In genomic region chr7:101539774-101540173, GRCm38 (mm10) we compare ENCODE assay signal across 26 mouse cellular contexts. TPM values are rescaled to one million over a fixed set of nuclear protein-coding genes. Genes with fewer than 3 reads are reported as not detected.
DNase-seq lines count a peak whose midpoint lies in the region; ATAC-seq and TF ChIP-seq lines count a peak whose summit lies in the region.
"Had no signal": no experiment of that assay in that cellular context is flagged by ENCODE, and none has a peak within 500 bp of the region (broad histone marks: within the 10 kb centered on the region; RNA-seq: fewer than 3 reads in every experiment).

No protein-coding gene starts in this region.

- intact Hi-C loops in heart, postnatal 25 days (cut with DNase I), result loop anchor here (2.0 to 5.0 kb wide), 2 partner anchors 37 to 112 kb away; no protein-coding TSS in a partner anchor

- 35% methylated on average over 9 of the region's 9 CpGs for WGBS in forebrain, postnatal 0 days
- WGBS in forebrain, embryonic 11.5 days, result 47% methylated on average over 9 of the region's 9 CpGs

- no peak overlapping the region for H3K9ac ChIP-seq in forebrain, postnatal 0 days
- no peak overlapping the region for H3K9ac ChIP-seq in forebrain, embryonic 11.5 days (ENCODE audit: low read length)
- H3K9ac ChIP-seq: embryonic facial prominence, embryonic 15.5 days; forebrain, embryonic 12.5 days; hindbrain, embryonic 13.5 days had no signal

- no peak for ATAC-seq in forebrain, postnatal 0 days
- ATAC-seq in forebrain, embryonic 11.5 days (replicated peaks; ENCODE audit: low FRiP score), result no peak
- ATAC-seq: hindbrain, postnatal 0 days had no signal

- TF ChIP-seq CTCF in forebrain, postnatal 0 days (IDR thresholded peaks at IDR 0.05; ENCODE audit: low read depth), result no peak
- TF ChIP-seq CTCF in cortical plate, adult 2 months (IDR thresholded peaks at IDR 0.05; ENCODE audit: extremely low read depth, insufficient read depth, low read length), result no peak

- no peak overlapping the region for H3K4me3 ChIP-seq in forebrain, postnatal 0 days (ENCODE audit: low read depth, low read length)
- H3K4me3 ChIP-seq in forebrain, embryonic 11.5 days (ENCODE audit: low read depth, low read length), result no peak overlapping the region
- no peak overlapping the region for H3K4me3 ChIP-seq in cortical plate, adult 2 months (ENCODE audit: insufficient read depth, low read length)
- H3K4me3 ChIP-seq: embryonic facial prominence, embryonic 15.5 days; erythroblast, embryonic 14.5 days; forebrain, embryonic 12.5 days; heart, embryonic 10.5 days; hindbrain, embryonic 13.5 days had no signal

- H3K9me3 ChIP-seq in forebrain, postnatal 0 days (ENCODE audit: low read length), result no peaks in the 10 kb centered on the region
- no peaks in the 10 kb centered on the region for H3K9me3 ChIP-seq in forebrain, embryonic 11.5 days (ENCODE audit: control insufficient read depth, low read length)
- H3K9me3 ChIP-seq: embryonic facial prominence, embryonic 15.5 days; forebrain, embryonic 12.5 days; heart, embryonic 10.5 days; hindbrain, embryonic 13.5 days had no signal

- H3K4me2 ChIP-seq in forebrain, postnatal 0 days (ENCODE audit: low read depth), result no peak overlapping the region
- no peak overlapping the region for H3K4me2 ChIP-seq in forebrain, embryonic 11.5 days (ENCODE audit: low read depth, low read length, severe bottlenecking)
- H3K4me2 ChIP-seq: embryonic facial prominence, embryonic 15.5 days; forebrain, embryonic 12.5 days; hindbrain, embryonic 13.5 days had no signal

- no peaks in the 10 kb centered on the region for H3K27me3 ChIP-seq in forebrain, postnatal 0 days (ENCODE audit: insufficient read depth, low read length)
- H3K27me3 ChIP-seq in forebrain, embryonic 11.5 days (ENCODE audit: control insufficient read depth, insufficient read depth, low read length), result no peaks in the 10 kb centered on the region
- H3K27me3 ChIP-seq: embryonic facial prominence, embryonic 15.5 days had no signal

- peaks cover 9% of the 10 kb centered on the region for H3K4me1 ChIP-seq in forebrain, postnatal 0 days (ENCODE audit: insufficient read depth)
- no peaks in the 10 kb centered on the region for H3K4me1 ChIP-seq in forebrain, embryonic 11.5 days (replicated peaks; ENCODE audit: control insufficient read depth, insufficient read depth, low read length)
- peaks cover 5% of the 10 kb centered on the region; the same call in 1 of the 2 replicates for H3K4me1 ChIP-seq in cortical plate, adult 2 months (ENCODE audit: control insufficient read depth, insufficient read depth, low read length)
- H3K4me1 ChIP-seq: heart, embryonic 10.5 days had no signal

- H3K36me3 ChIP-seq in forebrain, postnatal 0 days (ENCODE audit: insufficient read depth), result no peaks in the 10 kb centered on the region
- H3K36me3 ChIP-seq in forebrain, embryonic 11.5 days (ENCODE audit: control insufficient read depth, insufficient read depth, low read length), result no peaks in the 10 kb centered on the region
- H3K36me3 ChIP-seq: embryonic facial prominence, embryonic 15.5 days; forebrain, embryonic 12.5 days; heart, embryonic 10.5 days; hindbrain, embryonic 13.5 days had no signal

- no peak for DNase-seq in forebrain, postnatal 0 days
- no peak for DNase-seq in forebrain, embryonic 11.5 days (ENCODE audit: low spot score)
- DNase-seq in ES-CJ7 (ENCODE audit: low read depth, low spot score) (peak; percentile 13), MN1 (ENCODE audit: low spot score) (peak; percentile 41)
- no peak for DNase-seq in heart, postnatal 25 days (ENCODE audit: low spot score)
- DNase-seq: adrenal gland, adult 2 months; adrenal gland, postnatal 25 days; cerebellum, adult 2 months; cerebellum, postnatal 10 days; embryo, embryonic 11 days; gastrocnemius, postnatal 10 days; heart, adult 18-20 months; heart, postnatal 10 days had no signal

- H3K27ac ChIP-seq in forebrain, postnatal 0 days (ENCODE audit: low read depth, low read length), result peak overlapping the region; percentile 29; the same call in 1 of the 2 replicates
- no peak overlapping the region for H3K27ac ChIP-seq in forebrain, embryonic 11.5 days (ENCODE audit: low read depth, low read length)
- H3K27ac ChIP-seq in cortical plate, adult 2 months (ENCODE audit: insufficient read depth, low read length), result no peak overlapping the region
- H3K27ac ChIP-seq: embryonic facial prominence, embryonic 15.5 days; forebrain, embryonic 12.5 days; heart, embryonic 10.5 days; hindbrain, embryonic 13.5 days; hindbrain, postnatal 0 days had no signal

- TF ChIP-seq POLR2A in cortical plate, adult 2 months (IDR thresholded peaks at IDR 0.05; ENCODE audit: extremely low read depth, insufficient read depth, low read length), result 0 out of 2 replicates have a peak, but pooled peaks have one; percentile 34

RNA-seq across cellular contexts. Expression of gene Art2b, which starts 45.6 kb away (rescaled TPM):
- not detected in 2 replicates for total RNA-seq in forebrain, postnatal 0 days (2014; rRNA removed)
- not detected in 2 replicates for polyA plus RNA-seq in forebrain, postnatal 0 days (2015; fragmentation: Nextera tagmentation; extraction: Ambion mirVana)
- polyA plus RNA-seq in forebrain, embryonic 11.5 days (2014; fragmentation: Nextera tagmentation; extraction: Ambion mirVana), result not detected in 2 replicates
- polyA plus RNA-seq in cortical plate, adult 2 months (2012; rRNA removed), result 0.02 TPM in 1 of 2 replicates, not detected in the other
- total RNA-seq in heart, postnatal 25 days (2021), result not detected
- total RNA-seq: adrenal gland, adult 2 months; adrenal gland, postnatal 25 days; CH12.LX; ES-E14; gastrocnemius, postnatal 10 days; gastrocnemius, postnatal 4 days; heart, postnatal 10 days; hindbrain, postnatal 0 days had no signal
- polyA plus RNA-seq: adrenal gland, adult 2 months; cerebellum, adult 2 months; embryonic facial prominence, embryonic 11.5 days; embryonic facial prominence, embryonic 15.5 days; erythroblast, embryonic 14.5 days; forebrain, embryonic 12.5 days; frontal cortex, adult 2 months; heart, embryonic 10.5 days; heart, embryonic 14.5 days; hindbrain, embryonic 13.5 days; hindbrain, postnatal 0 days had no signal

Comparison
In these comparisons a context has a peak if more than half of its experiments do, and no peak if none do; other contexts are left out.
1. DNase-seq: peak in ES-CJ7 (single experiment) and MN1 (single experiment); none in forebrain, postnatal 0 days (single experiment), forebrain, embryonic 11.5 days (single experiment) and heart, postnatal 25 days (single experiment).